Mouse (Mus musculus) NIH3T3 (cell line): ENCODE measurements at regions not wholly inside any gene's neighbourhood (a gene's known extent, or its start where the extent isn't known, plus 50 kb on each side); places are given as distances from the start of the nearest gene placed in this dataset.

Experiments
- DNase-seq: peaks from one replicate; pipeline ENCODE4 v3.0.0-alpha.2; 2012; ENCODE audit warnings: low read depth

DNA sequence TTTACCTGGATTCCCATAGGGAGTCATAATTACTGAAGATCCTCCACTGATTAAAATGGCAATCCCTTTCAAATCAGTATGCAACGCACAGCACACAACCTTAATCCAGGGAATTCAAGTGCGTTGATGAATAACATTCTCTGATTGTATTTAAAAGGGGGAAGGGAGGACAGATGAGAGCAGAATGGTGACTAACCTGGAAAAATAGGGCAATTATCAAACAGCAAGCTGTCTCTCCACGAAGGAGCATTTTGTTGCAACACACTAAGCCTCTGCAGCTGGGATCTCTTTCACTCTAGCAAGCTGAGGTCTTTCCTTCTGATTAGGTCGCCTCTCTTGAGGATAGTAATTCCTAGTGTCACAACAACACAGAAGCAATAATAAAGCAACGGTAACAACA lies 501.5 kb downstream of the Tusc1 start:
- peak; percentile 17 for DNase-seq

DNA sequence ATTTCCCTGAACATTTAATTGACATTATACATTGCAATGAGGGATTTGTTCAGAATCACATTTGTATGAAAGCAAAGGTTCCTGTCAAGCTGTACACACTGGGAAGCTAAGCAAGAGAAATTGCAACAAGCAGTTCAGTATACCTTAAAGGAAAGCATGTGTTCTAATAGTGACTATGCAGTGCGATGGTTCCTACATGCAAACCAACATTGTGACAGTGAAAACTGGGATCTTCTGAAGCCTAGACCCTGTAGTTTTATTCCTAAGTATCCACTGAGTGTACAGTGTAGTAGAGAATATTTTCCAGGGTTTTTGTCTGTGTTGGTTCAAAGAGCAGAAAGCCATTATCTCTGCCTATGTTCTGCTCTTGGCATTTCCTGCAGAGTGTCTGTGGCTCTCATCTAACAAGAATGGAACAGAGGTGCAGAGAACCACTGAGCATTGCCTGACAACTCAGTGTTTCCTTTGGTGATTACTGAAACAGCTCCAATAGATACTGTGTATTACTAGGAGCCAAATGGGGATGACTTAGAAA lies 504.1 kb downstream of the Tusc1 start:
- DNase-seq: no peak

DNA sequence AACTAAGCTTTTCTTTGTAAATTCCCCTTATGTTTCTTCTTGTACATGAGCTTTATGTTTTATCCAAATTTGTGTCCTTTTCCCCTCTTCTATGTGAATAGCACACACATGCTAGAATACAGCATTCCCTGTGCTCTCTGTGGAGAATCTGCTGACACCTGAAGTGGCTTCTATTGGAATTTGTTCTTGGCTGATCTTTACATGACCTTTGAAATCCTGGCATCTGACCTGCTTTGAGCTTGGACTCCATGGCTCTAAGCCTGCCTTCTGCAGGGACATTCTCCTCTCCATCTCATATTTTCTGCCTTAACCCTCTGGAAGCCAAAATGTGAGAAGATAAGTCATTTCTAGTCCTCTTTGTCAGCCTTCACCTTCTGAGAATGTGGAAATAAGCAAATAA lies 507.5 kb downstream of the Tusc1 start:
- DNase-seq: no peak

DNA sequence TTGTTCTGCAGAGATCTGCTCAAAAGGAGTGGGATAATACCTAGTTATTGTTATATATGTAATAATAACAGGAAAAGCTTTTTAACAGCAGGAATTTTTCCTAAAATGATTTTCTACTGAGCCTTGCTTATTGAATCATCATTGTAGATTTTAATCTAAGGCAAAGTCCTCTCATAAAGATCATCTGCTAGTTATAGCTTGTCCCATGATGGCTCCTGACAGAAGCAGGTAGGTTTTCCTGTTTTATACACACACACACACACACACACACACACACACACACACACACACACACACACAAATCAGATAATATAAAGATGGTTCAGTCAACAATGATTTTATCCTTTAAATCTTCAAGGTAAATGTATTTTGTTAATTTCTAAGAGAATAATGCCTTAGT lies 507.9 kb downstream of the Tusc1 start:
- DNase-seq: no peak

DNA sequence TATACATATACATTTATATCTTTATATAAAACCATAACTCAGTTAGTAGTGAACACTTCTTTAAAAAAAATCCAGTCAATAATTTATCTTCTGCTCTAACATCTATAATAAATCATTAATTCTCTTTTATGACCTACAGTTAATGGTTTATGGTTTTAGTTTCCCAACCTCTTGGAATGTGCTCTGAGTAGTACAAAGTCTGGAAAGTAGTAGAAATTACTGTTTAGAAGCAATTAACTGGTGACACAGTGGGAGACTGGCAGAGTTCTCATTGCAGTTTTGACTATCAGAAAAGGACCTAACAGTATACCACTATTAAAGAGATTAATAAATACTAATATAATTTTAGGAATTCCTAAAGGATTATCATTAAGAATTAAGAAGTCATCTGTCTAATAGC lies 508.3 kb downstream of the Tusc1 start:
- no peak for DNase-seq

DNA sequence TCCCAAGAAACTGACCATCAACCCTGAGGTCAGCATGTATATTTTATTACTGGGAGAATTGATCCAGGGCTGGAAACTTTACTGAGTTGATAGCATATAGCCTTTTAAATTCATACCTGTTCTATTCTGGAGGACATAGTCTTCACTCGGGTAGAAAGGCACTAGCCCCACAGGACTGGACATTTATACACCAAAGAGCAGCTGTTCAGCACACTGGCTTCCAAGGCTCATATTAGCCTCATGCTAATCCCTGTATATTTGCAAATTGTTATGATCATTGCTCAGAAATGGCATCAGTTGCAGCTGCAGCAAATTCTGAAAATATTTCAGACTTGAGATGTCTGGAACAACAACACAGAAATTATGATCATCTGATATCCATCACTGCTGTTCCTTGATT lies 547.2 kb downstream of the Tusc1 start:
- no peak for DNase-seq

DNA sequence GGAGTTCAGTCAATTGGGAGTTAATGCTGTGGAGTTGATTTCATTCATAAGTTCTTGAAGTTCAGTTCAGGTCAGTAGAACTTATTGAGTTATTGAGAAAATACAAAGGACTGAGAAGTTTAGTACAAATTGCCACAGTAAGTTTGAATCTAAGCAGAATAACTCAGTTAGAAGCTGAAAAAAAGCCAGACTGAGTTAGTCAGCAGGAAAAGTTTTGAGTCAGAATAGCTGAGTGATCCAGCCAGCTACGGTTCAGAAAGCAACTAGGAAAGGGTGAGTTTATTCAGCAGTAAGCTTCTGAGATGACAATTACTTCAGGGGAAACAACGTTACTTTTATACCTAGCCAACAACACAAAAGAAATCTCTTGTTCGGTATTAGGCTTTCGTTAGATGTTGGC lies 557.2 kb downstream of the Tusc1 start:
- DNase-seq: peak; percentile 59

DNA sequence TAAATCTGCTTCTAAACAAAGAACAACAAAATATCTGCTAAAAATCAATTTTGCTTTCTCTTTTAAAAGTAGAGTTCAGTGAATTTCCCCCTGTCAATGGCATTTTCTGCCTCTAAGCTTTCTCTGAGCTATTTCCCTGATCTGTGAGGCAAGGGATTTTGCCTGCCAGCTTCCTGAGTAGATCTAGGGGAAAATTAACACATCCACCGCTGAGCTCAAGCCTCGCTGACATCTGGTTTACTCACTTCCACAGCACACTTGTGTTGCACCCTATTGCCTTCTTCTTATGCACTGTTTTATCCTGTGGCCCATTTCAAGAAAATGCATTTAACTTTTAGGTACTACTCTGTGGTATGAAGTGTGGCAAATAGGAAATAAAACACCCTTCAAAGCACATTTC lies 556.5 kb upstream of the Gm12666 start:
- DNase-seq: peak; percentile 40

DNA sequence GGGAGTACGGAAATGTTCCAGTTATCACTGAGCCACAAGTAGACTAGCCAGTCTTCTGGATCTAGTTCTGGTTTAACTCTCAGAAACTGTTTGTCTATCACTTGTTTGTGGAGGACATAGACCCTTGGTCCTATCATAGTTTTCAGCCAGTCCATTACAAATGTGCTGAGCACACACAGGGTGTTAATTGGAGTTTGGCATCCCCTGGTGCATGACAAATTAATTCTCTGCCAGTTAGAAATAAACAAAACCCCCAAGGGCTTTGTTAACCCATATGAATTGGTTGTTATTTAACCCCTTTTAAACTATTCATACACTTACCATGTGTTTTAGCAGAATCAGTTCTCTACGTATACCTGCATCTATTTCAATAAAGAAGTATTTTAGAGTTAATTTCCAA lies 554.7 kb upstream of the Gm12666 start:
- DNase-seq: no peak

DNA sequence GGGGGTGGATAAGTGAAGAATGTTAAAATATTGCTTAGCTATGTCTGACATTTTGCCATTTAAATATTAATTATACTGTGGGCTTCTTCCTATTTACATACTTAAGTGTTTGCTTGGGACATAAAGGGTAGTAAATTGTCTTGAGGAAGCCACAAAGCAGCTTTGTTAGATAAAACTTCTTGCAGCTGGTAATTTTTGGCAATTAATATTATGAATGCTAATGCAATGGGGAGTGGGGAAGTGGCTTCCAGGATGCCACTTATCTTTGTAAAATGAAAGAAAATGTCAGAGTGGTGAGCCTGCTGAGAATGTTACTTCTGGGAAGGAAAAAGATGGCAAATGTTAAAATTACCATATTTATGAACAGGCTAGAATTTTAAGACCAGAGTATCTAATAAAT lies 511.2 kb upstream of the Gm12666 start:
- no peak for DNase-seq
